Mouse (Mus musculus): ENCODE data around the gene Rab26.

Rab26 gene

GRCm38 (mm10) chr17:24546234-24546633, 12.2 kb upstream of the Rab26 start:
- no peak for DNase-seq

DNA sequence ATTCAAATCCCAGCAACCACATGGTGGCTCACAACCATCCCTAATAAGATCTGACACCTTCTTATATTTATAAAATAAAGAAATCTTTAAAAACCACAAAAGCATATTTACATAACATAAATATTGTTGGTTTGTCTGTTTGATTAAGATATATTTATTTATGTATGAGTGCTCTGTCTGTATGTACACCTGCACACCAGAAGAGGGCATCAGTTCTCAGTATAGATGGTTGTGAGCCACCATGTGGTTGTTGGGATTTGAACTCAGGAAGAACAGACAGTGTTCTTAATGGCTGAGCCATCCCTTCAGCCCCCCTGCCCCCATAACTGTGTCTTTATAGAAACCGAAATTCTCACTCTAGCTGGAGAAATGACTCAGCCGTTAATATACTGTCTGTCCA, 11.2 kb upstream of the Rab26 start:
- no peak for DNase-seq

- DNase-seq = no peak
Observed at GRCm38 (mm10) chr17:24544613-24545012, 10.6 kb upstream of the Rab26 start.

- DNase-seq = no peak
Observed at GRCm38 (mm10) chr17:24540375-24540774, 6.4 kb upstream of the Rab26 start.

DNA sequence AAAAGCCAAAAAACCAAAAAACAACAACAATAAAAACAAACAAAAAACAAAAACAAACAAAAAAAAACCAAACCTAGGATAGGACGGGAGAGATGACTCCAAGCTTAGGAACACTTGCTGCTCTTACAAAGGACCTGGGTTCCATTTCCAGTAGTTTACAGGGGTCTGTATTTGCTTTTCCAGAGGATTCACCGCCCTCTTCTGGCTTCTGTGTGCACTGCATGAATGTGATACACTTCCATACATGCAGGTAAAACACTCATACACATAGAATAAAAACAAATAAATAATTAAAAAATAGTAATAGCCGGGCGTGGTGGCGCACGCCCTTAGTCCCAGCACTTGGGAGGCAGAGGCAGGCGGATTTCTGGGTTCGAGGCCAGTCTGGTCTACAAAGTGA, 4.9 kb upstream of the Rab26 start:
- DNase-seq = no peak

DNA sequence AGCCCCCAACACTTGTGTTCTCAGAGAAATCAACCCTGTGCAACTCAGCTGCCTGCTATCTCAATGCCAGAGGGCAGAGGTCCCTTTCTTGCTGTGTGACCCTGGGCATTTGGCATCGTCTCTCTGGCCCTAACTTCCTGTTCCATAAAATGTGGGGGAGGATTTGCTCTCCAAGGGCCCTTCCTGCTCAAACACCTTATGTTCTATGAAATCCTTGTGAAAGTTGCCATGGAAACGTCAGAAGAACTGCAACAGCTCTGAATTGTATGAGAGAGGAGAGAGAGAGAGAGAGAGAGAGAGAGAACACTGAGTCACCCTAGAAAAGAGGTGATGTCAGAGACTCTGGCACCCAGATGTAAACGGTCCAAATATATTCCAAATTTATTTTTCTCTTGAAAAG, 3.5 kb upstream of the Rab26 start:
- no peak for DNase-seq

GRCm38 (mm10) chr17:24535300-24535699, 1.3 kb upstream of the Rab26 start:
- no peak for DNase-seq

GRCm38 (mm10) chr17:24533099-24533992, 664 bp downstream of the Rab26 start:
- DNase-seq = peak; percentile 96

- no peak for DNase-seq
Observed at GRCm38 (mm10) chr17:24532045-24532444, 2.0 kb downstream of the Rab26 start.

GRCm38 (mm10) chr17:24531064-24531463, 2.9 kb downstream of the Rab26 start:
- DNase-seq = no peak

- no peak for DNase-seq
Observed at GRCm38 (mm10) chr17:24530361-24531050, 3.5 kb downstream of the Rab26 start.

DNA sequence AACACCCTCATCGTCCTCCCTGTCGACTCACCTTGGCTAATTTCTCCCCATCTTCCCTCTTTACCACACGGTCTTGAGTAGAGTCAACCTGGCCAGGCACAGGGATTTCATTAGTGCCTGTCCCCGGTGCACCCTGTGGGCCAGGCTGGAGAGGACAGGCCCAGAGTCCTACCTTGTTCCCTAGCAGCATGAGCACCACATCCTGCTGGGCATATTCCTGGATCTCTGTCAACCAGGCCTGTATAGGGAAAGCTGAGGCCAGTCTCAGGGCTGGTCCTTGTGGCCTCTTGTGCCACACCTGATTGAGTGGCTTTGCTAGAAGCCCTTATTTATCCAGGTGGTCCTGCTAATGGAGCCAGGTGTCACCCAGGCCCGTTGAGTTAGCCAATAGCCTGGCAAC, 4.1 kb downstream of the Rab26 start:
- DNase-seq = peak; percentile 54

DNA sequence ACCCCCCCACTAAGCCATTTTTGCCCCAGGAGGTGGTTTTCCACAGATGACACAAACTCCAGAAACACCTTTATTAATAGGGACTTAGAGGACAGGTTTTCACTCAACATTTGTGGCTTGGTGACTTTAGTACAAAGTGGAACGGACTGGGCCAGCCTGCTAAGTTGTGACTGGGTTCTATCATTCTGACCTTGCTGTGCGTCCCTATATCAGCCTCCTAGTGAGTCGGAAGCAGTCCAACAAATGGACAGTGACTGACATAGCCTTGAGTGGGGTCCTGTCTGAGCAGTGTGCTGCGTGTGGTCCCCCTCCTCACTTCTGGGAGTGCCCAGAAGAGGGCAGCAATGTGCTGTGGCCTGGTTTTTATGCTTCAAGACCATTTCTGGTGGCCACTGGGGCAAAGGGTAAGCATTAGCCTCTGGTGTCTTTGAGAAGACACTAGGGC, 5.0 kb downstream of the Rab26 start:
- peak; percentile 76 for DNase-seq

DNA sequence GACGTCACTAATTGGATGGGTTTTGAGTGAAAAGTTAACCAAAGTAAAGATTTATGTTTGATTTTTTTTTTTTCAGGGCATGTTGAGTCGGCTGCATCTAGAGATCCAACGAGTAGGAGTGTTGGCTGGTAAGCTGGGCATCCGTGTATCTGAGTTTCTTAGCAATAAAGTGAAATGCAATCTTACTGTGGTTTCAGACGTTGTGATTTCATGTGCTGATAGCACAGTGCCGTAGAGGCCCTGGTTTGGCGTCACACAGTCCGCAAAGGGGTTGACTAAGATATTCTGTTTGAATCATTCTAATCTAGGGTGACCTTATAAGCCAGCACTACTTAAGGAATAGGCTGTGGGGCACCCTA, 5.5 kb downstream of the Rab26 start:
- DNase-seq = no peak

GRCm38 (mm10) chr17:24527723-24528559, 6.1 kb downstream of the Rab26 start, which contains the start of gene Traf7:
Gene Traf7, minus strand, starts transcription at chr17:24527938.
- peak; percentile 99 for DNase-seq

GRCm38 (mm10) chr17:24527315-24527714, 6.7 kb downstream of the Rab26 start:
- no peak for DNase-seq

DNA sequence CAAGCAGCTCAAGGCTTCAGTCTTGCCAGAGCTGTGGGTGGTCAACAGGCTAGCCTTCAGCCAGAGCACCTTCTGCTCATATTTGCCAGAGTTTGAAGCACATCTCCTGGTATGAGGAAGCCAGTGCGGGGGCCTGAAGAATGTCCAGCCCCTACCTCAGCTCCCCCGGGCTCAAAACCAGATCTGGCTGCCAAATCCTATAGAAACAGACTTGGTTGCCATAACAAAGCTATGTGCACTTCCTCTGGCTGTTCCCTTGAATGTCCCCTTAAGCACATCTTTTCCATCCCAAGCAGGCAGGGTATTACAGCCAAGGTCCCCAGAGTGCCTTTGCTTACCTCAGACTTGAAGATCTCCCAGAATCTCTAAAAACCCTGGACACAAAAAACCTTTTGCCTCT, 9.3 kb downstream of the Rab26 start:
- DNase-seq = no peak

GRCm38 (mm10) chr17:24520450-24520849, 13.6 kb downstream of the Rab26 start:
- no peak for DNase-seq

GRCm38 (mm10) chr17:24514270-24515257, 19.4 kb downstream of the Rab26 start:
- DNase-seq = no peak

GRCm38 (mm10) chr17:24513609-24514008, 20.4 kb downstream of the Rab26 start:
- peak; percentile 63 for DNase-seq

DNA sequence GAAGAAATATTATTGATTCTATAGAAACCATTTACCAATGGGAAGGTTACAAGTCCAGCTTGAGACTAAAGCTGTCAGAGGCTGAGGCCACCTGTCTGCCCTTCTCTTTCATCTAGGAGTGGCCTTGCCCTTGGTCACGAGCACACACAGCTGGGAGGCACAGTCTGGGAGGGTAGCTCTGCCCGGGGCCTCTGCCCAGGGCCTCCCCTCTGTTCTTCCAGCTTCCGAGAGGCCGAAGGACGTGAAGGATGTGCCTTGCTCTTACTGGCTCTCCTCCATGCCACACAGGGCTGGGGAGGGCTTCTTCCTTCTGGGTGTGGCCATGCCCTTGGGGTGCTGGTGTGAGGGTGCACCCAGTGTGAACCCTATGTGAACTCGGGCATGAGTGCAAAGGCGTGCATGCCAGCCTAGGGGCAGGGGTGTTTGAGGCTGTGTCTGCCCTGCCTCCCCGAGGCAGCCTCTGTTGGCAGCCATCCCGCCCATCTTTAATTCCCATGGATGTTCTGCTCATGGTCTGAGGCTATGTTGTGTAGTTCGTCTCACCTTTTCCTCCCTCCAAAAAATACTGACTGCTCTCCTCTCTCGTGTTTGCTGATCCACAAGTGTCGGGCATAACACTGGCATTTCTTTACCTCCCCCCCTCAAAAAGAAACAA, 26.1 kb downstream of the Rab26 start:
- DNase-seq = no peak

Measured in cerebellum, adult 9-11 months (tissue).